Mouse (Mus musculus): ENCODE measurements around the gene Ncoa4. TPM values are rescaled to one million over a fixed set of nuclear protein-coding genes. Genes with fewer than 3 reads are reported as not detected.
"Not testable (repeated sequence)": the region's sequence is repeated elsewhere in the genome, so short reads cannot be mapped to it uniquely, and the experiment has no call there.

The Ncoa4 gene
- polyA plus RNA-seq (2012; rRNA removed), result 22.8 and 52.9 TPM in 2 replicates

DNA sequence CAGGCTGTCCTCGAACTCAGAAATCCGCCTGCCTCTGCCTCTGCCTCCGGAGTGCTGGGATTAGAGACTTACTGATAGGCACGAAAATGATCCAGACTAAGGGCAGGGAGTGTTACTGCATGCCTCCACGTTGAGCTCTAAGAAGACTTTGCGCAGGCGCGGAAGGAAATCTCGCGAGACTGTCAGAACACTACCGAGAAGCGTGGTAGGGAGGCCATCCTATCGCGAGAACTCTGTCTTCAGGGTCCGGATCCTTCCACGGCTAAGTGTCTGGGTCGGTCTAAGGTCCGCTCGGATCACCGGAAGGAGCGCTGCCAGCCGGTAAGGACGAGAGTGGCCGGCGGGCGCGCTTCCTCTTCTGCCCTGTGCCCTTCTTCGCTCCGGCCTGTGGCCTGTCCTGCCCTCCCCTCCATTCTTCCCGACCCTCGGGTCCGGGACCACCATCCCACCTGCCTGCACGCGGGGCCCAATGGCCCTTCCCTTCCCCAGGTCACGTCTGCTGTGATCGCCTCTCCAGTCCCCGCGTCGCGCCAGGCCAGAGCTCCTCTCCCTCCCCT lies at the start of gene Ncoa4:
Ncoa4 (plus strand) TSS at position 176 of the 557 bp plus-strand sequence.
- Histone ChIP-seq H3K27me3 (ENCODE audit: control insufficient read depth, insufficient read depth, low read length) (no peaks in the 10 kb centered on the region), H3K36me3 (ENCODE audit: control insufficient read depth, insufficient read depth, low read length) (no peaks in the 10 kb centered on the region), H3K4me1 (ENCODE audit: control insufficient read depth, insufficient read depth, insufficient read length, low read length) (peaks cover 15% of the 10 kb centered on the region; the same call in 1 of the 2 replicates), H3K27ac (ENCODE audit: insufficient read depth, low read depth, low read length) (peak within 1 kb of the TSS; percentile 97), H3K4me3 (ENCODE audit: low read depth, low read length) (peak within 1 kb of the TSS; percentile 94)
- under 1% methylated on average over 40 of the region's 40 CpGs for WGBS
- TF ChIP-seq POLR2A (IDR thresholded peaks at IDR 0.05; ENCODE audit: low read depth, low read length) (peak; percentile 91), CTCF (IDR thresholded peaks at IDR 0.05; ENCODE audit: extremely low read depth, insufficient read length, insufficient replicate concordance, low read depth, low read length) (no peak)

DNA sequence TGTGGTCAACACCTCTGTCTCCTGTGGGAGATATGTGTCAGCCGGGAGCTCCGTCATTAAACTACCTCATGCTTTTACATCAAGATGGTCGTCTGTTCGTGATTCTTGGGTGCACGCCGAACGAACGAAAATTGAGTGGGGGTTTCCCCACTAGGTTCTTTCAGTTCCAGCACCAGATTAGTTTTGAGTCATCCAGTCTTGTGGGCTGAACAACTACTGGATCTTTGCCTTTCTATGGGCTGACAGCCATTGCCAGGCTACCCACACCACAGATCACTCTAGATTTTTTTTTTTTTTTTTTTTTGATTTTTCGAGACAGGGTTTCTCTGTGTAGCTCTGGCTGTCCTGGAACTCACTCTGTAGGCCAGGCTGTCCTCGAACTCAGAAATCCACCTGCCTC lies 47.5 kb upstream of the Ncoa4 start:
- H3K36me3 ChIP-seq (ENCODE audit: control insufficient read depth, insufficient read depth, low read length); H3K27me3 ChIP-seq (ENCODE audit: control insufficient read depth, insufficient read depth, low read length); H3K27ac ChIP-seq (ENCODE audit: insufficient read depth, low read depth, low read length); H3K4me1 ChIP-seq (ENCODE audit: control insufficient read depth, insufficient read depth, insufficient read length, low read length); H3K4me3 ChIP-seq (ENCODE audit: low read depth, low read length): not testable (repeated sequence)
- WGBS, result 86% methylated on average over 10 of the region's 10 CpGs

DNA sequence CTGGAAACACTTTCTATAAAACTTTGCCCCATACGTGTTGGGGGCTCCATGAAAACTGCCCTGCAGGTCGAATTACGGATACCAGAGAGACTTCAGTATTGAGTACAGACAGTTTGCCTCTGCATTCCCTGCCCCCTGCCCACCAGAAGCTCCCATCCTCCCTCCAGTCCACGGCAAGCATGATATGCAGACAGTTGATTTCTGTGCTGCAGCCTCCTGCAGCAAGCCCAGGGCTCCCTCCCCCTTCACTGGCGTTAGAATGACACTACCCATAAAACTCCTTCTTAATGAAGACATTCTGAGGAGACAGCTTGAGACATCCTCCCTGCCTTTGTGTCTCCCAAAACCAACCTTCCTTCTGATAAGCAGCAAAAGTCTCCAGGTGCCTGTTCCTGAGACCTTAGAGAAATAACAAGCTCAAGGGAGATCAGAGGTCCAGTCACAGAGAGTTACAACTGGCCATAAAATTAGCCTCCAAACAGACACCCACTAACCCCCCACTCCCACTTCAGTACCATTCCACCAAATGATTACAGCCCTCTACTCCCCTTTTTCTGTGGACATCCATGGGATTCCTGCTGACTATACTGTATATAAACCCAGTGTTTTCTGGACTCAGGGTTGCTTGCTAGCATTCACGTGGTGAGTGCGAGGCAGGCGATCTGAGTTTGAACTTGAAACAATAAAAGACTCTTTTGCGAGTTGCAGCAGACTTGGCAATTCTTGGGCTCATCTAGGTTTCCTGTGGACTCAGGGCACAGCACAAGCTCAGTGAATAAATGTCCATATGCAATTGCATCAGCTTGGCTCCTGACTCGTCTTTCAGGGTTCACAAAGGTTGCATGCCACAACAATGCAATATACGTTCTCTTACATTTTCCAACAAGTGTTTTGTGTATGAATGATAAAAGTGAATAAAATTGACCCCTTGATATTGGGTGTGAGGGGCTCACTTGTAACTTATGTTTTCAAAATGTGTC lies 38.4 kb upstream of the Ncoa4 start:
- Histone ChIP-seq H3K4me1 (ENCODE audit: control insufficient read depth, insufficient read depth, insufficient read length, low read length) (no peaks in the 10 kb centered on the region), H3K4me3 (ENCODE audit: low read depth, low read length) (no peak overlapping the region), H3K36me3 (ENCODE audit: control insufficient read depth, insufficient read depth, low read length) (no peaks in the 10 kb centered on the region), H3K27me3 (ENCODE audit: control insufficient read depth, insufficient read depth, low read length) (no peaks in the 10 kb centered on the region), H3K27ac (ENCODE audit: insufficient read depth, low read depth, low read length) (no peak overlapping the region)
- TF ChIP-seq POLR2A (IDR thresholded peaks at IDR 0.05; ENCODE audit: low read depth, low read length), result no peak
- TF ChIP-seq CTCF (IDR thresholded peaks at IDR 0.05; ENCODE audit: extremely low read depth, insufficient read length, insufficient replicate concordance, low read depth, low read length), result no peak
- WGBS, result 75% methylated on average over 11 of the region's 11 CpGs

DNA sequence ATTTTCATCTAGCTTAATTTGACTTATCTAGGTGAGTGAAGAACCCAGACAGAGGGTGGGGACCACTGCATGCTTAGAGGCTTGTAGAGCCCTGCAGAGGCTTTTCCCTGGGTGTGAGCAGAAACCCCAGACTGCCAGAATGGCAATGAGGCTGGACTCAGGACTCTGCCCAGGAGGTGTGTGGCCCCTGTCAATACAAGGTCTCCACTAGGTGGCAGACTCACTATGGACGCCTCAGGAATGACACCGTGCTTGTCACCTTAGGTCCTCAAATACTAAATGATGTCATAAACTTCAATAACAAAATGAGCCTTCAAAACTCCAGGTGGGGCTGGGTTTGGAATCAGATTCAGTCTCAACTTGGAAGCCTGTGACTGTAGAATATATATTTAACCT lies 37.7 kb upstream of the Ncoa4 start:
- Histone ChIP-seq H3K27ac (ENCODE audit: insufficient read depth, low read depth, low read length) (no peak overlapping the region), H3K4me3 (ENCODE audit: low read depth, low read length) (no peak overlapping the region), H3K27me3 (ENCODE audit: control insufficient read depth, insufficient read depth, low read length) (no peaks in the 10 kb centered on the region), H3K36me3 (ENCODE audit: control insufficient read depth, insufficient read depth, low read length) (no peaks in the 10 kb centered on the region), H3K4me1 (ENCODE audit: control insufficient read depth, insufficient read depth, insufficient read length, low read length) (no peaks in the 10 kb centered on the region)
- WGBS, result 15% methylated on average over 2 of the region's 2 CpGs
- TF ChIP-seq POLR2A (IDR thresholded peaks at IDR 0.05; ENCODE audit: low read depth, low read length), result no peak
- TF ChIP-seq CTCF (IDR thresholded peaks at IDR 0.05; ENCODE audit: extremely low read depth, insufficient read length, insufficient replicate concordance, low read depth, low read length), result peak; percentile 64; the same call in 1 of the 2 replicates

DNA sequence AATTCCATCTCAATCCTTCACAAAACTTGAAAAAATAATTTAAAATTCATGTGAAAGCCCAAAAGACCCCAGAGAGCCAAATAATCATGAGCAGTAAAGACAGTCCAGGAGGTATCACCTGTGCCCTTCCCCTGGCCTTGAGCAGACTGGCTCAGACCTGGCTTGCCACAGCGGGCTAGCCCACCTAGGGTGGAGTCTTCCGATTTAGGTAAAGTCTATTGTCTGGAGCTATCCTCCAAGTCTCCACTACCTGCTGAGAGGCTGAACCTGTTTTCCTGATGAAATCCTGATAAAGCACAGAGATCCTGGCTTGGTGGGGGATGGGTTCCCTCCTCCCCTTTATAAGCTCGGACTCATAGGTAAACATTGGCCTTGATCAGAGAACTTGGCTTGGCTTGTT lies 35.4 kb upstream of the Ncoa4 start:
- no peak overlapping the region for H3K4me3 ChIP-seq (ENCODE audit: low read depth, low read length)
- H3K36me3 ChIP-seq (ENCODE audit: control insufficient read depth, insufficient read depth, low read length), result no peaks in the 10 kb centered on the region
- H3K27me3 ChIP-seq (ENCODE audit: control insufficient read depth, insufficient read depth, low read length), result no peaks in the 10 kb centered on the region
- 71% methylated on average over 3 of the region's 3 CpGs for WGBS
- no peaks in the 10 kb centered on the region for H3K4me1 ChIP-seq (ENCODE audit: control insufficient read depth, insufficient read depth, insufficient read length, low read length)
- TF ChIP-seq POLR2A (IDR thresholded peaks at IDR 0.05; ENCODE audit: low read depth, low read length) (no peak), CTCF (IDR thresholded peaks at IDR 0.05; ENCODE audit: extremely low read depth, insufficient read length, insufficient replicate concordance, low read depth, low read length) (no peak)
- no peak overlapping the region for H3K27ac ChIP-seq (ENCODE audit: insufficient read depth, low read depth, low read length)

DNA sequence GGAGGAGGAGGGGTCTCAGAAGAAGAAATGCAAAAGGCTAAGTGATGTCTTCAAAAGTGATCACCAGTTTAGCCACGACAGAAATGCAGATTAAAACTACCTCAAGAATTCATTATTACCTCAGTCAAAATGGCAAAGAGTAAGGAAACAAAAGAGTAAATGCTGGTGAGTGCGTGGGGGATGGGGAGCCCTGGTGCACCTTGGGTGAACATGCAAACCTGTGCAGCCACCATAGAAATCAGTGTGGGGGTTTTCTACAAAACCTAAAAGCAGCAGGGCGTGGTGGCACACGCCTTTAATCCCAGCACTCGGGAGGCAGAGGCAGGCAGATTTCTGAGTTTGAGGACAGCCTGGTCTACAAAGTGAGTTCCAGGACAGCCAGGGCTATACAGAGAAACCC lies 34.4 kb upstream of the Ncoa4 start:
- 84% methylated on average over 5 of the region's 5 CpGs for WGBS
- not testable (repeated sequence) for H3K27me3 ChIP-seq (ENCODE audit: control insufficient read depth, insufficient read depth, low read length); H3K27ac ChIP-seq (ENCODE audit: insufficient read depth, low read depth, low read length); H3K4me1 ChIP-seq (ENCODE audit: control insufficient read depth, insufficient read depth, insufficient read length, low read length); H3K36me3 ChIP-seq (ENCODE audit: control insufficient read depth, insufficient read depth, low read length); H3K4me3 ChIP-seq (ENCODE audit: low read depth, low read length)

DNA sequence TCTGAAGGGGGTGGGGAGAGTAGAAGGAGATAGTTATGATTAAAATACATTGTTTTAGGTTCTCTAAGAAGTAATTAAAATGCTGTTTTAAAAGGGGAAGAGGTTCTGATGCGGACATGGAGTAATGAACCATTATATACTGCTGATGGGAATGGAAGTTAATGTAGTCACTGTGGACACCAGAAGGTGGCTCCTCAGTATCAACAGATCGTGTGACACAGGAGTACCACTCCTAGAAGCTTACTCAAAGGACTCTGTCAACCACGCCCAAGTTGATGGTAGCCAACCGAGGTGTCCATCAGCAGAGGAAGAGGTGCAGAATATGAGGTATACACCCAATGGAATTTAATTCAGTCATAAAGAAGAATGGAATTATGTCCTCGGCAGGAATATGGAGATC lies 31.3 kb upstream of the Ncoa4 start:
- whole genome bisulfite sequencing, result 51% methylated on average over 5 of the region's 5 CpGs
- no peak overlapping the region for H3K27ac ChIP-seq (ENCODE audit: insufficient read depth, low read depth, low read length)
- no peak for TF ChIP-seq POLR2A (IDR thresholded peaks at IDR 0.05; ENCODE audit: low read depth, low read length)
- no peak for TF ChIP-seq CTCF (IDR thresholded peaks at IDR 0.05; ENCODE audit: extremely low read depth, insufficient read length, insufficient replicate concordance, low read depth, low read length)

More for the DNA sequence above, 31.3 kb upstream of the Ncoa4 start:
- Histone ChIP-seq H3K4me3 (ENCODE audit: low read depth, low read length) (no peak overlapping the region), H3K4me1 (ENCODE audit: control insufficient read depth, insufficient read depth, insufficient read length, low read length) (no peaks in the 10 kb centered on the region), H3K36me3 (ENCODE audit: control insufficient read depth, insufficient read depth, low read length) (no peaks in the 10 kb centered on the region), H3K27me3 (ENCODE audit: control insufficient read depth, insufficient read depth, low read length) (no peaks in the 10 kb centered on the region)

All from small intestine, adult 2 months (tissue).